Mouse (Mus musculus): ENCODE measurements around the gene Pogk. TPM values are rescaled to one million over a fixed set of nuclear protein-coding genes. Genes with fewer than 3 reads are reported as not detected.

The Pogk gene
- total and polyA plus RNA-seq, 3 experiments = 11.5 to 14.1 TPM; not detected in 1

DNA sequence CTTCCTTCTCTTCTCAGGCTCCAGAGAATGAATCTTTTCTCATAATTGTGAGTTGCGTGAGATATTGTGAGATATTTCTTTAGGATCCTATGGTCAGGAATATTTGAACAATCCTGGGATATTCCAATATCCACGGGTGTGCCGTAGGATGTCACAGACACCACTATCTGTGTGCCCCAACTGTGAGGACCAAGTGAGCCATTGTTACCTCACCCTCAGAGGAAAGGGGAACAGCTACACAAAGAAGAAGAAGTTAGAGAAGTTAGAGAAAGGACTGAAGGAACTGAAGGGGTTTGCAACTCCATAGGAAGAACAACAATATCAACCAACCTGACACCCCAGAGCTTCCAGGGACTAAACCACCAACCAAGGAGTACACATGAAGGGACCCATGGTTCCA is 32.3 kb upstream of the Pogk start:
- Histone ChIP-seq H3K27ac (ENCODE audit: control insufficient read depth, low read depth, low read length) (no peak overlapping the region), H3K79me2 (ENCODE audit: control insufficient read depth, insufficient read depth, low read length, poor library complexity) (no peaks in the 10 kb centered on the region), H3K9me3 (replicated peaks; ENCODE audit: insufficient read depth, low read length) (no peaks in the 10 kb centered on the region), H3K4me1 (ENCODE audit: control insufficient read depth in 1 of 2, insufficient read depth in 2 of 2, low read length in 2 of 2) (no peaks in the 10 kb centered on the region), H3K36me3 (ENCODE audit: control insufficient read depth in 1 of 2, insufficient read depth in 2 of 2, low read length in 2 of 2) (no peaks in the 10 kb centered on the region), H3K4me3 (ENCODE audit: control insufficient read depth in 1 of 2, insufficient read depth in 1 of 2, low read depth in 2 of 2, low read length in 2 of 2) (no peak overlapping the region), H3K27me3 (ENCODE audit: control insufficient read depth in 1 of 2, insufficient read depth in 2 of 2, low read length in 2 of 2) (no peaks in the 10 kb centered on the region), H3K9ac (ENCODE audit: control insufficient read depth, low read depth, low read length, poor library complexity, severe bottlenecking) (no peak overlapping the region)
- DNase-seq (ENCODE audit: low read depth, low spot score) = no peak
- TF ChIP-seq MXI1 (IDR thresholded peaks at IDR 0.05; ENCODE audit: low read depth, low read length) (no peak), TBP (IDR thresholded peaks at IDR 0.05; ENCODE audit: low read depth, low read length) (no peak), BHLHE40 (IDR thresholded peaks at IDR 0.05; ENCODE audit: borderline replicate concordance, low read depth, low read length) (no peak), CHD1 (IDR thresholded peaks at IDR 0.05; ENCODE audit: low read depth, low read length) (no peak), ZNF384 (IDR thresholded peaks at IDR 0.05; ENCODE audit: low read depth, low read length) (no peak), POLR2AphosphoS2 (IDR thresholded peaks at IDR 0.05; ENCODE audit: low read length) (no peak), RCOR1 (IDR thresholded peaks at IDR 0.05; ENCODE audit: low read depth, low read length) (no peak), MAFK (IDR thresholded peaks at IDR 0.05; ENCODE audit: borderline replicate concordance, low read depth, low read length) (no peak), ETS1 (IDR thresholded peaks at IDR 0.05; ENCODE audit: low read depth, low read length) (no peak), POLR2AphosphoS5 (IDR thresholded peaks at IDR 0.05; ENCODE audit: borderline replicate concordance, low read depth, low read length) (no peak), ELF1 (IDR thresholded peaks at IDR 0.05; ENCODE audit: low read depth, low read length) (no peak), KAT2A (conservative IDR thresholded peaks at IDR 0.05; ENCODE audit: low read depth, low read length) (no peak), E2F4 (IDR thresholded peaks at IDR 0.05; ENCODE audit: borderline replicate concordance, low read depth, low read length) (no peak), GATA1 (IDR thresholded peaks at IDR 0.05; ENCODE audit: low read depth, low read length) (no peak), SIN3A (IDR thresholded peaks at IDR 0.05; ENCODE audit: low read length) (no peak), MAX (IDR thresholded peaks at IDR 0.05; ENCODE audit: low read length) (no peak)

- Histone ChIP-seq H3K9ac (ENCODE audit: control insufficient read depth, low read depth, low read length, poor library complexity, severe bottlenecking) (no peak overlapping the region), H3K27ac (ENCODE audit: control insufficient read depth, low read depth, low read length) (no peak overlapping the region), H3K4me3 (ENCODE audit: control insufficient read depth in 1 of 2, insufficient read depth in 1 of 2, low read depth in 2 of 2, low read length in 2 of 2) (no peak overlapping the region), H3K79me2 (ENCODE audit: control insufficient read depth, insufficient read depth, low read length, poor library complexity) (no peaks in the 10 kb centered on the region), H3K27me3 (ENCODE audit: control insufficient read depth in 1 of 2, insufficient read depth in 2 of 2, low read length in 2 of 2) (no peaks in the 10 kb centered on the region), H3K4me1 (ENCODE audit: control insufficient read depth in 1 of 2, insufficient read depth in 2 of 2, low read length in 2 of 2) (no peaks in the 10 kb centered on the region), H3K9me3 (replicated peaks; ENCODE audit: insufficient read depth, low read length) (no peaks in the 10 kb centered on the region), H3K36me3 (ENCODE audit: control insufficient read depth in 1 of 2, insufficient read depth in 2 of 2, low read length in 2 of 2) (no peaks in the 10 kb centered on the region)
- no peak for TF ChIP-seq ELF1 (IDR thresholded peaks at IDR 0.05; ENCODE audit: low read depth, low read length)
- TF ChIP-seq POLR2A (IDR thresholded peaks at IDR 0.05; ENCODE audit: control insufficient read depth in 1 of 2, insufficient read depth in 1 of 2, low read depth in 1 of 2, low read length in 2 of 2, poor library complexity in 1 of 2) = no peak
- TF ChIP-seq POLR2AphosphoS2 (IDR thresholded peaks at IDR 0.05; ENCODE audit: low read length) = no peak
- no peak for TF ChIP-seq CTCF (IDR thresholded peaks at IDR 0.05 in 2 of 3, conservative IDR thresholded peaks at IDR 0.05 in 1 of 3; ENCODE audit: control insufficient read depth in 1 of 3, insufficient read depth in 1 of 3, low read depth in 2 of 3, low read length in 3 of 3, poor library complexity in 1 of 3, severe bottlenecking in 1 of 3)
- TF ChIP-seq USF2 (IDR thresholded peaks at IDR 0.05; ENCODE audit: borderline replicate concordance in 1 of 2, insufficient read depth in 1 of 2, low read depth in 1 of 2, low read length in 2 of 2) = no peak
- TF ChIP-seq ZC3H11A (IDR thresholded peaks at IDR 0.05; ENCODE audit: low read depth, low read length) = no peak
- no peak for TF ChIP-seq ZNF384 (IDR thresholded peaks at IDR 0.05; ENCODE audit: low read depth, low read length)
- no peak for TF ChIP-seq GATA1 (IDR thresholded peaks at IDR 0.05; ENCODE audit: low read depth, low read length)
- no peak for TF ChIP-seq TCF12 (IDR thresholded peaks at IDR 0.05; ENCODE audit: low read depth, low read length)
- TF ChIP-seq MYB (IDR thresholded peaks at IDR 0.05; ENCODE audit: low read depth, low read length) = no peak
- no peak for TF ChIP-seq TAL1 (IDR thresholded peaks at IDR 0.05; ENCODE audit: low read length)
- DNase-seq (ENCODE audit: low read depth, low spot score) = no peak
Measured at GRCm38 (mm10) chr1:166439426-166439825, 29.8 kb upstream of the Pogk start.
